Mouse (Mus musculus) liver, postnatal 0 days (tissue): ENCODE results near the gene Sdc3.

Experiments used
- CTCF ChIP-seq: sonication (generic); IDR thresholded peaks from 2 replicates; pipeline ENCODE4 v1.5.1; 2016; ENCODE audit warnings: antibody characterized with exemption, low read depth
- EP300 ChIP-seq: IDR thresholded peaks from 2 replicates; pipeline ENCODE4 v1.6.1; 2016; ENCODE audit warnings: antibody characterized with exemption, low read depth, mild to moderate bottlenecking

GRCm38 (mm10) chr4:130805746-130806145 lies 13.4 kb downstream of the Sdc3 start:
- TF ChIP-seq EP300 (no peak), CTCF (no peak)
